ENCODE assay signal across 8 mouse cellular contexts in the genomic region with DNA sequence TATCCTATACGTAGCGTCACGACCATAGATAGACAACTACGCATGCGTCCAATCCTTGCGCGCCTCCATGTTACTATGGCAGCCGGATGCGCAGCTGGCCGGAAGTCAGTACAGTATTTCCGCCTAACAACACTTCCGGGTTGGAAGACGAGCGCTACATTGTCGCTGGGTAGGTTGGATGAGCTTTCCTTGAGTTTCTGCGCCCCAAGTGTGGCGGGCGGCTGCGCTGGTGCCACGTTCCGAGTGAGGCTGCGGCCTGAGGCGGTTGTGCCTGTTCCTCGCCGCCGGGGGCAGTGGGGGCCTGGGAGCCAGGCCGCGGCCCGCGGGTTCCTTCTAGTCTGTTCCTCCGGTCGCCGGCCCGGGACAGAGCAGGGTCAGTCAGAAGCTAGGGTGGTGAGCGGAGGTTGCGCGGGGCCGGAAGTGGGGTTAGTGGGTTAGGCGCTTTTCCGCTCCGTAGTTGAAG. TPM values are rescaled to one million over a fixed set of nuclear protein-coding genes. Genes with fewer than 3 reads are reported as not detected.
A peak's percentile ranks its signal among the peaks of the same experiment; 100 is the strongest.
DNase-seq lines count a peak whose midpoint lies in the region; ATAC-seq lines count a peak whose summit lies in the region.

A gene (plus strand): TSS at position 128 of the 463 bp plus-strand sequence.

- peak within 1 kb of the TSS; percentile 90 for H3K4me3 ChIP-seq in intestine, embryonic 14.5 days (ENCODE audit: low read depth, low read length)

- peaks cover 8% of the 10 kb centered on the region for H3K4me1 ChIP-seq in intestine, embryonic 14.5 days (replicated peaks; ENCODE audit: control insufficient read depth, insufficient read depth, low read length)

- DNase-seq in adipocyte (ENCODE audit: low spot score): peak; percentile 95
- DNase-seq in embryo, embryonic 10 days (ENCODE audit: low spot score): peak; percentile 99
- DNase-seq in gastrocnemius, postnatal 10 days: peak; percentile 80
- DNase-seq in intestine, embryonic 14.5 days (ENCODE audit: low spot score): peak; percentile 92
- peak; percentile 93 to 95 for DNase-seq in left cerebral cortex, postnatal 14 days (ENCODE audit: low spot score in 2 of 2)
- DNase-seq in mesoderm, embryonic 11.5 days (ENCODE audit: low read depth, low spot score): peak; percentile 95
- peak; percentile 85 to 92 for DNase-seq in right cerebral cortex, postnatal 36 days (ENCODE audit: low spot score in 2 of 2)
- DNase-seq in yolk sac, embryonic 10.5 days (ENCODE audit: low spot score): peak; percentile 92

- ATAC-seq in intestine, embryonic 14.5 days (replicated peaks; ENCODE audit: low FRiP score, low TSS enrichment, low read depth): peak; percentile 94

- H3K9me3 ChIP-seq in intestine, embryonic 14.5 days (ENCODE audit: control insufficient read depth, low read length): no peaks in the 10 kb centered on the region

- H3K36me3 ChIP-seq in intestine, embryonic 14.5 days (ENCODE audit: control insufficient read depth, insufficient read depth, low read length): no peaks in the 10 kb centered on the region

- under 1% methylated on average over 40 of the region's 41 CpGs for WGBS in intestine, embryonic 14.5 days

- peak within 1 kb of the TSS; percentile 91 for H3K4me2 ChIP-seq in intestine, embryonic 14.5 days (ENCODE audit: low read length)

- intact Hi-C loops in left cerebral cortex, postnatal 14 days (cut with DNase I): no loop called here

- peak within 1 kb of the TSS; percentile 91 for H3K27ac ChIP-seq in intestine, embryonic 14.5 days (ENCODE audit: low read depth)

- H3K9ac ChIP-seq in intestine, embryonic 14.5 days (ENCODE audit: low read length): peak within 1 kb of the TSS; percentile 71

- no peaks in the 10 kb centered on the region; the same call in 1 of the 2 replicates for H3K27me3 ChIP-seq in intestine, embryonic 14.5 days (replicated peaks; ENCODE audit: control insufficient read depth, insufficient read depth, low read length)

RNA-seq across cellular contexts. Expression of the gene that starts here (rescaled TPM):
- 1 to 10 TPM; 5.4 to 5.9 TPM for total RNA-seq in gastrocnemius, postnatal 10 days (2021)
- polyA plus RNA-seq in intestine, embryonic 14.5 days (2014; fragmentation: Nextera tagmentation; extraction: Ambion mirVana): 9.7 and 9.9 TPM in 2 replicates
- 10 to 100 TPM in 1 of 2 experiments, 1 to 10 TPM in 1; 10.0 to 10.7 TPM for total RNA-seq in left cerebral cortex, postnatal 14 days (2021)

Comparison
In these comparisons a context has a peak if more than half of its experiments do, and no peak if none do; other contexts are left out.
1. Peak in every context shown above with its lines: DNase-seq, ATAC-seq, H3K4me3 ChIP-seq and H3K27ac ChIP-seq.